Mouse (Mus musculus) heart, embryonic 12.5 days (tissue): ENCODE results near the gene Tmcc1. TPM values are rescaled to one million over a fixed set of nuclear protein-coding genes. Genes with fewer than 3 reads are reported as not detected.

Source experiments
- ATAC-seq: fragments of 200-750 bp; cut with Nextera tagmentation; 2 replicates; pipeline ENCODE4 v1.8.0; 2017; ENCODE audit warnings: moderate TSS enrichment, moderate library complexity; ENCODE audit not compliant: insufficient number of reproducible peaks, low FRiP score
- H3K27ac ChIP-seq: fragments of 300-500 bp; sonication (generic); 2 replicates; pipeline ENCODE4 v1.5.1; 2016; ENCODE audit warnings: mild to moderate bottlenecking, moderate library complexity; ENCODE audit not compliant: poor library complexity, severe bottlenecking
- H3K27me3 ChIP-seq: fragments of 300-500 bp; sonication (generic); replicated peaks from 2 replicates; pipeline ENCODE4 v1.6.1; 2016; ENCODE audit warnings: mild to moderate bottlenecking, moderate library complexity
- H3K36me3 ChIP-seq: fragments of 300-500 bp; sonication (generic); 2 replicates; pipeline ENCODE4 v1.6.1; 2016; ENCODE audit warnings: mild to moderate bottlenecking, moderate library complexity
- H3K4me1 ChIP-seq: fragments of 300-500 bp; sonication (generic); replicated peaks from 2 replicates; pipeline ENCODE4 v1.6.1; 2016; ENCODE audit warnings: mild to moderate bottlenecking
- H3K4me2 ChIP-seq: fragments of 300-500 bp; sonication (generic); 2 replicates; pipeline ENCODE4 v1.6.1; 2016; ENCODE audit warnings: mild to moderate bottlenecking, moderate library complexity
- H3K4me3 ChIP-seq: fragments of 300-500 bp; sonication (generic); 2 replicates; pipeline ENCODE4 v1.5.1; 2016; ENCODE audit warnings: mild to moderate bottlenecking
- H3K9ac ChIP-seq: fragments of 300-500 bp; sonication (generic); 2 replicates; pipeline ENCODE4 v1.6.1; 2016; ENCODE audit warnings: mild to moderate bottlenecking, moderate library complexity
- H3K9me3 ChIP-seq: fragments of 300-500 bp; sonication (generic); replicated peaks from 2 replicates; pipeline ENCODE4 v1.6.1; 2016; ENCODE audit warnings: mild to moderate bottlenecking, moderate library complexity
- WGBS: fragments of 180-500 bp; shearing (Covaris S2); methylation state at CpG from one replicate; pipeline ENCODE4 v1.1.7; 2016; 5-methylcytosine and 5-hydroxymethylcytosine counted together
- polyA plus RNA-seq: library from polyadenylated mRNA; unstranded; fragments of >200 nt; fragmentation: Nextera tagmentation; extraction: Ambion mirVana; gene quantifications from 2 replicates; pipeline ENCODE4 v1.2.1, GENCODE M21; 2016

Gene Tmcc1
- polyA plus RNA-seq, 1 experiment from 2014 or later = 11.0 TPM

DNA sequence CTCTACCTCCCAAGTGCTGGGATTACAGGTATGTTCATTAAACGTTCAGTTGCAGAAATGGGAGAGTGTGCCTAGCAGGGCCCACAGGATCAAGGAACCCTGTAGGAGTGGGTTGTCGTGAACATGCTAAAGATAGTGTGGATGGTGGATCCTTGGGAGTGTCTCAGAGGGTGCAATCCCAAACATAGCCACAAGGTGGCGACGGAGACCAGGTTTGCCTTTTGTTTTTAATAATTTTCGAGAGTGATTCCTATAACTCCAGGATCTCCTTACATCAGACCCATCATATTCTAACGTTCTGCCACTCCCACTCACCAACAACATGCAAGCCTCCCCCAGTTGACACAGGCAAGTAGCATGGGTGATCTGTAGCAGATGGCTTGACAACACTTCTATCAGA is 182.7 kb downstream of the Tmcc1 start:
- WGBS = under 1% methylated on average over 6 of the region's 6 CpGs
- no peaks in the 10 kb centered on the region for H3K9me3 ChIP-seq
- ATAC-seq = no peak
- no peaks in the 10 kb centered on the region for H3K36me3 ChIP-seq
- H3K4me1 ChIP-seq = peaks cover 27% of the 10 kb centered on the region
- H3K9ac ChIP-seq = no peak overlapping the region
- H3K27me3 ChIP-seq = no peaks in the 10 kb centered on the region
- no peak overlapping the region for H3K4me3 ChIP-seq
- H3K27ac ChIP-seq = no peak overlapping the region
- H3K4me2 ChIP-seq = no peak overlapping the region

DNA sequence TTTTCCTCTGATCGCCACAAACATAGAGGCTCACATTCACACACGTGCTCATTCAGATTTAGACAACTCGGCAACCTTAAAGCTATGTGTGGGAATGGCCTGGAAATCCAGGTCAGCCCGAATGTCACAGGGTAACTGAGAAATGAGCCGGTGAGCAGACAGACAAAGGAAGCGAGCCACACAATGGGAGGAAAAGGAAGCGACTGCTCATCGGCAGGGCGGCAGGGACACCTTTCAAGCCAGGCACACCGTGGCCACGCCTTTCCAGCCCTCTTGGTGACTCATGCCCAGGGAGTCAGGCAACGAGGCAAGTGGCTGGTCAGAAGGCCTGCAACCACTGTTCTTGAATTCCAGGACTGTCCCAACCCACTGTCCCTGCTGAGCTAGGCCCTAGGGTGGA is 183.9 kb downstream of the Tmcc1 start:
- Histone ChIP-seq H3K9me3 (no peaks in the 10 kb centered on the region), H3K4me1 (peaks cover 36% of the 10 kb centered on the region), H3K9ac (no peak overlapping the region), H3K27me3 (no peaks in the 10 kb centered on the region), H3K4me2 (no peak overlapping the region), H3K4me3 (no peak overlapping the region), H3K27ac (no peak overlapping the region), H3K36me3 (no peaks in the 10 kb centered on the region)
- WGBS = 52% methylated on average over 12 of the region's 12 CpGs
- ATAC-seq = no peak

GRCm38 (mm10) chr6:116007561-116008173 is 185.6 kb downstream of the Tmcc1 start:
- 0 out of 2 replicates have a peak overlapping the region, but pooled peaks have one; percentile 26 for H3K9ac ChIP-seq
- no peaks in the 10 kb centered on the region for H3K9me3 ChIP-seq
- WGBS = 19% methylated on average over 9 of the region's 9 CpGs
- H3K4me1 ChIP-seq = peaks cover 52% of the 10 kb centered on the region
- H3K36me3 ChIP-seq = no peaks in the 10 kb centered on the region
- no peaks in the 10 kb centered on the region for H3K27me3 ChIP-seq
- H3K4me2 ChIP-seq = peak overlapping the region; percentile 29
- H3K4me3 ChIP-seq = no peak overlapping the region
- H3K27ac ChIP-seq = peak overlapping the region; percentile 88; the same call in 1 of the 2 replicates
- ATAC-seq = 0 out of 2 replicates have a peak, but pooled peaks have one; percentile 14

- Histone ChIP-seq H3K9me3 (no peaks in the 10 kb centered on the region), H3K4me1 (peaks cover 61% of the 10 kb centered on the region), H3K4me3 (no peak overlapping the region), H3K36me3 (no peaks in the 10 kb centered on the region), H3K4me2 (peak overlapping the region; percentile 10; the same call in 1 of the 2 replicates), H3K27ac (peak overlapping the region; percentile 88), H3K9ac (0 out of 2 replicates have a peak overlapping the region, but pooled peaks have one; percentile 17), H3K27me3 (no peaks in the 10 kb centered on the region)
- 28% methylated on average over 9 of the region's 9 CpGs for WGBS
- peak; percentile 52 for ATAC-seq
These were observed 186.6 kb downstream of the Tmcc1 start for GRCm38 (mm10) chr6:116006731-116007130.

GRCm38 (mm10) chr6:116005959-116006288 is 187.4 kb downstream of the Tmcc1 start:
- 79% methylated on average over 4 of the region's 4 CpGs for whole genome bisulfite sequencing
- H3K9ac ChIP-seq = 0 out of 2 replicates have a peak overlapping the region, but pooled peaks have one; percentile 17
- no peaks in the 10 kb centered on the region for H3K27me3 ChIP-seq
- H3K27ac ChIP-seq = peak overlapping the region; percentile 88
- peak overlapping the region; percentile 10; the same call in 1 of the 2 replicates for H3K4me2 ChIP-seq
- H3K4me3 ChIP-seq = no peak overlapping the region
- peaks cover 61% of the 10 kb centered on the region for H3K4me1 ChIP-seq
- H3K36me3 ChIP-seq = no peaks in the 10 kb centered on the region
- no peak for ATAC-seq
- no peaks in the 10 kb centered on the region for H3K9me3 ChIP-seq

- Histone ChIP-seq H3K27ac (peak overlapping the region; percentile 88), H3K4me3 (no peak overlapping the region), H3K4me1 (peaks cover 61% of the 10 kb centered on the region), H3K27me3 (no peaks in the 10 kb centered on the region), H3K9ac (no peak overlapping the region), H3K36me3 (no peaks in the 10 kb centered on the region), H3K4me2 (no peak overlapping the region), H3K9me3 (no peaks in the 10 kb centered on the region)
- 72% methylated on average over 17 of the region's 17 CpGs for WGBS
- no peak for ATAC-seq
These were observed 187.9 kb downstream of the Tmcc1 start for GRCm38 (mm10) chr6:116005275-116005958.

DNA sequence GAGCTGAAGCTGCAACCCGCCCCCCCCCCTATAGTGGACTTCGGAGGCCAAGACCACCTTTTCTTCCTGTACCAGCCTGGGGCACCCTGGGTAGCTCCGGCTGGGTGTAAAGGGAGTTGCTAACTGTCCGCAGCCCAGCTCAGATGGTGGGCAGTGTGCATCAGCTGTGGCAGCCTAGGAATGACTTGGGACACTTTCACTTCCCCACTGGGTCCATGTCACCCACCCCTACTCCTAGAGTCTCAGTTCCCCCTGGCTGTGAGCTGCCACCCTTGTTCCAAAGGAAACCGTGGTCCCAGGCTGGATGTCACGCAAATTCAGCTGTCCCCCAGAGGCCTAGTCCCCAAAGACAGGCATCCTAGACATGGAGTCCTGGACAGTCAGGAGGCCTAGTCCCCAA is 188.6 kb downstream of the Tmcc1 start:
- no peak for ATAC-seq
- H3K36me3 ChIP-seq = no peaks in the 10 kb centered on the region
- peak overlapping the region; percentile 89 for H3K27ac ChIP-seq
- no peak overlapping the region for H3K4me3 ChIP-seq
- no peaks in the 10 kb centered on the region for H3K27me3 ChIP-seq
- H3K9ac ChIP-seq = peak overlapping the region; percentile 50; the same call in 1 of the 2 replicates
- H3K4me1 ChIP-seq = peaks cover 61% of the 10 kb centered on the region
- WGBS = 85% methylated on average over 6 of the region's 6 CpGs
- H3K4me2 ChIP-seq = no peak overlapping the region
- H3K9me3 ChIP-seq = no peaks in the 10 kb centered on the region

DNA sequence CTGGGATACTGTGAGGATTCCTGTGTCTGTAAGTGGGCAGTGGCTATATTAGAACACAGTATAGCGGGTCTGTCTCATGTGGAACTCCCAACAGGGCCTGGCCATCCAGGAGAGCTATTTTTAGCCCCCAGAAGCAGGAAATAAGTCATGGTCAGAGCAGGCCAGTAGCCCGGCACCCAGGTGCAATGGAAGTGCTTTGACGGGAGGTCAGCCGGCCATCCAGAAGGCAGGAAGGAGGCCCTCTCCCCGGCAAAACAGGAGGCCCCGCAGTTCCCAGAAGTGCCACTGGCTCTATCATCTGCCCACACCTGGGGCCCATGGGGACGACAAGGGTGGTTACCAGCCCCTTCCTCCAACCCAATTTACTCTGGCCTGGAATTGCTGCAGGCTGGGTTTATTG is 189.2 kb downstream of the Tmcc1 start:
- peaks cover 64% of the 10 kb centered on the region for H3K4me1 ChIP-seq
- H3K9me3 ChIP-seq = no peaks in the 10 kb centered on the region
- no peaks in the 10 kb centered on the region for H3K27me3 ChIP-seq
- no peak for ATAC-seq
- peak overlapping the region; percentile 21; the same call in 1 of the 2 replicates for H3K4me2 ChIP-seq
- no peak overlapping the region for H3K4me3 ChIP-seq
- peak overlapping the region; percentile 50; the same call in 1 of the 2 replicates for H3K9ac ChIP-seq
- WGBS = 12% methylated on average over 7 of the region's 7 CpGs
- no peaks in the 10 kb centered on the region for H3K36me3 ChIP-seq
- H3K27ac ChIP-seq = peak overlapping the region; percentile 89

DNA sequence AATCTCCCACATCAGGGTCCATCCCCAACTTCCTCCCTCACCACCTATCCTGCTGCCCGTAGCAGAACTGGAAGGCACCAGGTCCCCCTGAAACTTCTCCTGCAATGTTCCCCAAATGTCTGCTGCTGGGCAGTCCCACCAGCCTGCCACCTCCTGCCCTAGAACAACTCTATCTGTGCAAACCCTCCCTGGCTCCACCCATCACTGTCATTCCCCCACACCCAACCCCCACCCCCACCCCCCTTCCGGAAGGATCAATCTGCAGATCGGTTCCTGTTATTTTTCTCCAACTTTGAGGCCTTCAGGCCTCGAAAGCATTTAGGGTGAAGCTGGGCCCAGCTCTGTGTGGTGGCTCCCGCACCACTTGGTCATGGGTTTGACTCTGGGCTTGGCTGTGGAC is 189.8 kb downstream of the Tmcc1 start:
- H3K4me2 ChIP-seq = 0 out of 2 replicates have a peak overlapping the region, but pooled peaks have one; percentile 21
- H3K9me3 ChIP-seq = no peaks in the 10 kb centered on the region
- H3K27me3 ChIP-seq = no peaks in the 10 kb centered on the region
- no peak overlapping the region for H3K4me3 ChIP-seq
- WGBS = 55% methylated on average over 5 of the region's 5 CpGs
- peak overlapping the region; percentile 89 for H3K27ac ChIP-seq
- H3K4me1 ChIP-seq = peaks cover 70% of the 10 kb centered on the region
- 0 out of 2 replicates have a peak overlapping the region, but pooled peaks have one; percentile 50 for H3K9ac ChIP-seq
- H3K36me3 ChIP-seq = no peaks in the 10 kb centered on the region
- no peak for ATAC-seq

DNA sequence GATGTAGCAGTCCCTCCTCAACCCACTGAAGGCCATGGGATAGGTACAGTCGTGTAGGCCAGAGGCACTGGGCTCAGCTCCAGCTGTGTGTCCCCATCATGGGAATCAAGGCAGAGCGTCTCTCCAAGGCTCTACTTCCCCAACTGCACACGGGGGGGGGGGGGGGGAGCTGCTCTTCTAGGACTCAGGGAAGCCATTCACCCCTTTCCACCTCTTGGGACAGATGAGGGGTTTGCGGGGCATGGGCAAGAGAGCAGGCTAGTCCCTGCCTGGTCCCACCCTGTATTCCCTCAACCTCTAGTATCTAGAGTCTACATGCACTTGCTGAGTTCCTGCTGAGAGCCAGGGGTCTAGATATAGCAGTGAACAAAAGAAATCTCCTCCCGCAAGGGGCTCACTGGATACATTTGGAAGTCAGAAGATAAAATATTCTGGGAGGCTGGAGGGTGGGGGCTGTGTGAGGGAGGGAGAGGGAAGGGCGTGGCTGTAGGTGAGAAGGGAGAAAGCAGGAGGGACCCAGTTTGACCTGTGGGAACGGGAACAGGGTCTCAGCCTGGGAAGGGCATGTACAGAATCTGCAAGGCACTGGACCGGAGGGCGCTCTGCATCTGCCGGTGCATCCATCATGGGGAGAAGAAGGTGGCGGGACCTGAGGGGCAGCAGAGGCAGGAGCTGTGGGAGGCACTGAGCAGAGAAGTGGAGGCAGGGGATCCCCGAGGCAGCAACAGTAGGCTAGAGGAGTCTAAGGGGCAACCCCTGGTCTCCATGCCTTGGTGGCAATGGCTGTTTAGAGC is 190.8 kb downstream of the Tmcc1 start:
- Histone ChIP-seq H3K36me3 (no peaks in the 10 kb centered on the region), H3K4me3 (no peak overlapping the region), H3K9ac (0 out of 2 replicates have a peak overlapping the region, but pooled peaks have one; percentile 20), H3K4me1 (peaks cover 71% of the 10 kb centered on the region), H3K4me2 (no peak overlapping the region), H3K27ac (peak overlapping the region; percentile 24; the same call in 1 of the 2 replicates), H3K9me3 (no peaks in the 10 kb centered on the region), H3K27me3 (no peaks in the 10 kb centered on the region)
- no peak for ATAC-seq
- WGBS = 65% methylated on average over 12 of the region's 12 CpGs

- Histone ChIP-seq H3K9ac (no peak overlapping the region), H3K27ac (no peak overlapping the region), H3K27me3 (no peaks in the 10 kb centered on the region), H3K9me3 (no peaks in the 10 kb centered on the region), H3K4me2 (no peak overlapping the region), H3K4me3 (no peak overlapping the region), H3K4me1 (peaks cover 69% of the 10 kb centered on the region), H3K36me3 (no peaks in the 10 kb centered on the region)
- WGBS = 74% methylated on average over 5 of the region's 5 CpGs
- ATAC-seq = no peak
These were observed 192.4 kb downstream of the Tmcc1 start for GRCm38 (mm10) chr6:116000851-116001250.
